Mouse (Mus musculus) frontal cortex, postnatal 10 days (tissue): ENCODE measurements at regions not wholly inside any gene's neighbourhood (a gene's known extent, or its start where the extent isn't known, plus 50 kb on each side); places are given as distances from the start of the nearest gene placed in this dataset.
"Not testable (repeated sequence)": the region's sequence is repeated elsewhere in the genome, so short reads cannot be mapped to it uniquely, and the experiment has no call there.

Source experiments
- DNase-seq, 2 experiments: peaks; one replicate each; pipeline ENCODE4 v3.0.0; 2022; ENCODE audit warnings: low spot score in 2 of 2, mixed read lengths in 1 of 2

- DNase-seq, result no peak
Observed at GRCm38 (mm10) chr13:7233399-7233798, 584.8 kb upstream of the Pfkp start.

GRCm38 (mm10) chr13:7206626-7207211 is 558.1 kb upstream of the Pfkp start:
- no peak for DNase-seq

GRCm38 (mm10) chr13:7195990-7196389 is 547.4 kb upstream of the Pfkp start:
- no peak for DNase-seq

GRCm38 (mm10) chr13:7182216-7182751 is 533.7 kb upstream of the Pfkp start:
- no peak for DNase-seq

GRCm38 (mm10) chr13:7175561-7176160 is 527.1 kb upstream of the Pfkp start:
- no peak for DNase-seq

- DNase-seq, result not testable (repeated sequence)
Observed at GRCm38 (mm10) chr13:7170035-7170434, 521.5 kb upstream of the Pfkp start.

- DNase-seq, result no peak
Observed at GRCm38 (mm10) chr13:7146337-7146736, 497.8 kb upstream of the Pfkp start.

- DNase-seq, result no peak
Observed at GRCm38 (mm10) chr13:7110572-7110971, 462.0 kb upstream of the Pfkp start.

- no peak for DNase-seq
Observed at GRCm38 (mm10) chr13:7103289-7103688, 454.7 kb upstream of the Pfkp start.

- no peak for DNase-seq
Observed at GRCm38 (mm10) chr13:7093072-7093649, 444.6 kb upstream of the Pfkp start.

- DNase-seq, result peak in 1 of 2 experiments; percentile 4
Observed at GRCm38 (mm10) chr13:7090916-7091315, 442.3 kb upstream of the Pfkp start.

GRCm38 (mm10) chr13:7066211-7066610 is 417.6 kb upstream of the Pfkp start:
- no peak for DNase-seq

GRCm38 (mm10) chr13:7063717-7064116 is 415.1 kb upstream of the Pfkp start:
- DNase-seq, result no peak

GRCm38 (mm10) chr13:7057545-7057944 is 409.0 kb upstream of the Pfkp start:
- no peak for DNase-seq
